Comparison of ENCODE assay signal across 8 mouse cellular contexts in genomic region chr10:79695231-79696128, GRCm38 (mm10). TPM values are rescaled to one million over a fixed set of nuclear protein-coding genes. Genes with fewer than 3 reads are reported as not detected.
A peak's percentile ranks its signal among the peaks of the same experiment; 100 is the strongest.
DNase-seq lines count a peak whose midpoint lies in the region; ATAC-seq lines count a peak whose summit lies in the region.

No protein-coding gene starts in this region.

- H3K4me1 ChIP-seq in liver, embryonic 16.5 days (ENCODE audit: control insufficient read depth, low read depth, low read length), result peaks cover 8% of the 10 kb centered on the region

- no peaks in the 10 kb centered on the region for H3K9me3 ChIP-seq in liver, embryonic 16.5 days (replicated peaks; ENCODE audit: control insufficient read depth, low read length)

- peak; percentile 70 for DNase-seq in CD4-positive helper T cell, adult 2 months (ENCODE audit: low read depth, low spot score)
- DNase-seq in T-cell, adult 2 months (ENCODE audit: low spot score), result peak; percentile 67
- peak; percentile 89 to 90 for DNase-seq in heart, adult 18-20 months
- peak; percentile 76 for DNase-seq in kidney, adult 18-20 months
- DNase-seq in thymus, postnatal 14 days, result peak; percentile 83

- no peak overlapping the region for H3K9ac ChIP-seq in liver, embryonic 16.5 days (ENCODE audit: low read depth, low read length)

- peak; percentile 92 for ATAC-seq in common myeloid progenitor, adult 5-6 weeks (replicated peaks; ENCODE audit: low read depth, poor library complexity, severe bottlenecking)
- ATAC-seq in liver, embryonic 16.5 days (ENCODE audit: low read depth), result peak; percentile 68
- ATAC-seq in neutrophil, adult 5-6 weeks (ENCODE audit: extremely low read depth, insufficient number of reproducible peaks, low FRiP score, poor library complexity, severe bottlenecking), result peak; percentile 68

- no peaks in the 10 kb centered on the region for H3K36me3 ChIP-seq in liver, embryonic 16.5 days (ENCODE audit: control insufficient read depth, insufficient read depth)

- H3K4me3 ChIP-seq in liver, embryonic 16.5 days (ENCODE audit: low read depth, low read length), result no peak overlapping the region

- H3K27ac ChIP-seq in liver, embryonic 16.5 days (ENCODE audit: low read length), result no peak overlapping the region

- 58% methylated on average over 13 of the region's 13 CpGs for WGBS in liver, embryonic 16.5 days (ENCODE audit: insufficient replicate concordance)

- H3K4me2 ChIP-seq in liver, embryonic 16.5 days (ENCODE audit: low read depth, low read length), result no peak overlapping the region

- no peaks in the 10 kb centered on the region for H3K27me3 ChIP-seq in liver, embryonic 16.5 days (ENCODE audit: control insufficient read depth, insufficient read depth, low read depth, low read length)

RNA-seq across cellular contexts. Expression of gene Gzmm, which starts 6.7 kb away (rescaled TPM):
- 0.96 and 1.6 TPM in 2 replicates for total RNA-seq in common myeloid progenitor, adult 5-6 weeks (2017)
- 1 to 10 TPM; 7.2 to 7.9 TPM for total RNA-seq in heart, adult 18-20 months (2021)
- polyA plus RNA-seq in liver, embryonic 16.5 days (2015; fragmentation: Nextera tagmentation; extraction: Ambion mirVana), result 0.15 and 0.22 TPM in 2 replicates
- 1.5 and 2.9 TPM in 2 replicates for total RNA-seq in neutrophil, adult 5-6 weeks (2017)

RNA-seq across cellular contexts. Expression of gene Bsg, which starts 8.8 kb away (rescaled TPM):
- total RNA-seq in common myeloid progenitor, adult 5-6 weeks (2017), result 283 and 298 TPM in 2 replicates
- total RNA-seq in heart, adult 18-20 months (2021), result 1,000 to 10,000 TPM; 1,459 to 1,479 TPM
- 924 and 947 TPM in 2 replicates for polyA plus RNA-seq in liver, embryonic 16.5 days (2015; fragmentation: Nextera tagmentation; extraction: Ambion mirVana)
- total RNA-seq in neutrophil, adult 5-6 weeks (2017), result 105 and 111 TPM in 2 replicates

RNA-seq across cellular contexts. Expression of gene Cdc34, which starts 13.5 kb away (rescaled TPM):
- total RNA-seq in common myeloid progenitor, adult 5-6 weeks (2017), result 109 and 113 TPM in 2 replicates
- 100 to 1,000 TPM; 213 to 227 TPM for total RNA-seq in heart, adult 18-20 months (2021)
- polyA plus RNA-seq in liver, embryonic 16.5 days (2015; fragmentation: Nextera tagmentation; extraction: Ambion mirVana), result 80.5 and 81.5 TPM in 2 replicates
- 90.5 and 95.5 TPM in 2 replicates for total RNA-seq in neutrophil, adult 5-6 weeks (2017)

RNA-seq across cellular contexts. Expression of gene Hcn2, which starts 21.0 kb away (rescaled TPM):
- total RNA-seq in common myeloid progenitor, adult 5-6 weeks (2017), result not detected in 2 replicates
- total RNA-seq in heart, adult 18-20 months (2021), result 10 to 100 TPM; 14.8 to 15.1 TPM
- polyA plus RNA-seq in liver, embryonic 16.5 days (2015; fragmentation: Nextera tagmentation; extraction: Ambion mirVana), result not detected in 2 replicates
- not detected in 2 replicates for total RNA-seq in neutrophil, adult 5-6 weeks (2017)

RNA-seq across cellular contexts. Expression of gene Tpgs1, which starts 26.3 kb away (rescaled TPM):
- total RNA-seq in common myeloid progenitor, adult 5-6 weeks (2017), result 5.3 and 9.9 TPM in 2 replicates
- 10 to 100 TPM; 15.5 to 18.0 TPM for total RNA-seq in heart, adult 18-20 months (2021)
- polyA plus RNA-seq in liver, embryonic 16.5 days (2015; fragmentation: Nextera tagmentation; extraction: Ambion mirVana), result 19.3 and 19.4 TPM in 2 replicates
- 16.0 and 16.1 TPM in 2 replicates for total RNA-seq in neutrophil, adult 5-6 weeks (2017)
